Mouse (Mus musculus) c-Kit-positive CD71-positive TER-119-negative erythroid progenitor cells, embryonic 14.5 days (primary cell): ENCODE results near the gene Rab44.

ENCODE experiments used
- DNase-seq: peaks from one replicate; pipeline ENCODE4 v3.0.0-alpha.2; 2013; ENCODE audit warnings: low read depth

Gene Rab44

DNA sequence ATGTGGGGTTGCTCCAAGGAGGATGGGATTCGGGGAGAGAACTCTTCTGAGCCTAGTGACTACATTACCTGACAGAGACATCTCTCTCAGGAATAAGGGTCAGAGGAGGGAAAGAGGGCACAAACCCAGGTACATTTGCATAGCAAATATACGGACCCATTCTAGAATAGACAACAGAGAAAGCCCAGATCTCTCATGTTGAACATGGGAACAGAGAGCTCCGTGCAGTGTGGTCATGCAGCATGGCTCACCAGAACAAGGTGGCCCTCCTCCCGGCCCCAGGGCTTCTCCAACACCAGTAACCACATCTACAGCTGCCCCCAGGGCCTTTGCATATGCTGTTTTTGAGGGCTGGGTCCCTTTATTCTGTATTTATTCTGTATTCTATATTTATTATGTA is 54.5 kb downstream of the Rab44 start:
- DNase-seq: no peak

DNA sequence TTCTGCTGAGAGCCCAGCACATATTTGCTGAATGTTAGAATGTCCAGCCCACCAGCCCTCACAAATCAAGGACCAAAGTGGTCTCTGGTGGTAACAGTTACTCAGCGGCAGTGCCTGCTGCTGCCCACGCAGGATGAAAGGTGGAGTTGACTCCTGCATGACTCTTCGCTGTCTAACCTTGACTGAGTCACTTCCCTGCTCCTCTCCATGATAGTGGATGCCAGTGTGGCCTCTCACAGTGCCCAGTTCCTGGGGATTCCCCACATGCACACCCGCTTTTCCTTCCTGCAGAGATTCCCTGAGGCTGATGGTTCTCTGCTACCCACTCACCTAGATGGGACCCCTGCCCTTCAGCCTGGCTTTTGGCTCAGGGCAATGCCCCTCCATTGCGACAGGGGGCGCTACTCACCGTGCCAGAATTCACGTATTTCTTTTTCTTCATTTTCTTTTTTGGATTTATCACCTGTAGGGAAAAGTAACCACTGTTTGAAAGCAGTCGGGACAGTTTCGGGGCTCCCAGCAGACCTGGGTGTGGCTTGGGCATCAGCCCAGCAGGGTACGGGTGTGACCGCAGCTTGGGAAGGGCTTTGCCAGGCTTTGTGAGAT is 55.2 kb downstream of the Rab44 start:
- no peak for DNase-seq

DNA sequence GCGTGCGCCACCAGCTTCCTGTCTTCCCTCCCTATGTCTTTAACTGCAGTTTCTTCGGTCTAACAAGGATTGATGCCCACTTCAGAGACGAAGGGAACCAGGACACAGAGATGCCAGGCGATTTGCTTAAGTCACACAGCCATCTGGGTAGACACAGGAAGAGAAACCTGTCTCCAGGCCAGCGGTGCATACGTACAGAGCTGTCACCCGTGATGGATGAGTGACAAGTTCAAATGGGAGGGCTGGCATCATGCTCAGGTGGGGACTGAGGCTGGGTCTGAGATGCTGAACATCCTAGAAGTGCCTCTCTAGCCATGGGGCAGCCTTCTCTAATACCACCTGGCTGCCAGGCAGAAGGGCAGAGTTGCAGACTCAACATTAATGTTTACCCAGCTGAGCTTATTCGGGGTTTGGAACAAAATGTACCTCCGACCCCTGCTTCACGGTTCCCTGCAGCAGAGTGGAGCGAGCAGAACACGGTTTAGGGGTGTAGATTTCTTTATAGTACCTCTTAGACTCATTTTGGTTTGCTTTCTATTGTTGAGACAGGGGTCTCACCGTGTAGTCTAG is 56.6 kb downstream of the Rab44 start:
- no peak for DNase-seq

DNA sequence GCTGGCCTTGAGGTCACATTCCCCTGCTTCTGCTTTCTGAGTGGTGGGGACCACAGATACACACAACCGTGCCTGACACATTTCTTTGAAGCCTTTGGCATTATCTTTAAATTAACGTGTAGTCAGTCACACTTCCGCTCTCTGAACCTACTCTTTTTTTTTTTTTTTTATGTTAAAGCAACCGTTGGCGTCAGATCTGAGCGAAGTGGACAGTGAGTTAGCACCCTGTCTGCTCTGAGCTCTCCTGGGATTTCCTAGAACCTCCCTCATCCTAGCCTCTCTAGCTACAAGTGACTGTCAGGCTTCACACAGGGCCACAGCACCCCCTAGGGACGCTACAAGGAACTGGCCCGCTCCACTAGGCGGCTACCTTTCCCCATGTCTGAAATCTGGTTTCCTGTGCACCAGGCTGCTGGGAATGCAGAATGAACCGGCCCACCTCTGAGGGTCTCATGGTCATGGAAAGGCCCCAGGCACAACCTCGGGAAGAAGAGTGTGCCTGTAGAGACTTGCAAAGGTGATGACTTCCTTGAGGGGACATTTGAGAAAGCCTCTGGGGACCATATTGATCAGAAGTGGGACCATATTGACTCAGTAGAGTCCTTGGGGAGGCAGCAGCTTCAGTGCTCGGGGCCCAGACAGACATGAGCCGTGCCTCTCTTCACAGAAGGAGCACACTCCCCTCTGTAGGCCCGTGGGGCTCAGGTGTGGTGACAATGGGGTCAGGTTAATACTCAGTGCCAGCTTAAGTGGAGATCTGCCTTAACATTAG is 57.2 kb downstream of the Rab44 start:
- peak; percentile 70 for DNase-seq

DNA sequence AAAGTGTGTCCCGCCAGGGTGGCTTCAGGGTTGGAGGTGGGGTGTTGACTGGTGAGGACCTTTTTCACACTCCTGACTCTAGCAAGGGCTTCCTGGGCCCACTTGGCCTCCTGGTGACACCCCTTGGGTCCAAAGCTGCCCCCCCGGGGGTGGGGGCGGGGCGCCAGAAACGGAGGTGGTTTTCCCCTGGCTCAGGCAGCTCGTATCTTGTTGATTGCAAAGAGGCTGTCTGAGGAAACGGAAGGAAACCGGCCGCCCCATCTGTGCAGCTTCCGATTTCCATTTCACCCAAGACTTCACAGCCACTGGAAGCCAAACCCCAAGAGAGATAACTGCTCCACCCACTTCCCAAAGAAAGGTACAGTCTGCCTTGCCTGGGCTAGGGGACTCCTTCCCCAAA is 58.1 kb downstream of the Rab44 start:
- no peak for DNase-seq

DNA sequence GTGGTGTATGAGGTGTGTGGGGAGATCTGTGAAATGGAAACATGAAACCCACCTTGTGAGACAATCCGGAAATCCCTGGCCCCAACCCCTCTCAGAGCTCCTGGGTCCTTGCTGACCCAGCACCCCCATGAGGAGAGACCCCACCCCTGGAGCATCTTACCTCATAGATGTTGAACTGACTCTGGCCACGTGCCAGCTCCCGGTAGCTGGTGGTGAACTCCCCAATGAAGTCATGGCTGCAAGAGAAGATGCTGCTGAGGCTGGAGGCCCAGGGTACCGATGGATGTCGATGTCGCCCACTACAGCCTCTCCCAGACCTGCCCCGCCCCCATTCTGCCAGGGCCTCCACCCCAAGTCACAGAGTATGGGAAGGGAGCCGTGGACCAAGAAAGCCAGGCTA is 59.2 kb downstream of the Rab44 start:
- no peak for DNase-seq

DNA sequence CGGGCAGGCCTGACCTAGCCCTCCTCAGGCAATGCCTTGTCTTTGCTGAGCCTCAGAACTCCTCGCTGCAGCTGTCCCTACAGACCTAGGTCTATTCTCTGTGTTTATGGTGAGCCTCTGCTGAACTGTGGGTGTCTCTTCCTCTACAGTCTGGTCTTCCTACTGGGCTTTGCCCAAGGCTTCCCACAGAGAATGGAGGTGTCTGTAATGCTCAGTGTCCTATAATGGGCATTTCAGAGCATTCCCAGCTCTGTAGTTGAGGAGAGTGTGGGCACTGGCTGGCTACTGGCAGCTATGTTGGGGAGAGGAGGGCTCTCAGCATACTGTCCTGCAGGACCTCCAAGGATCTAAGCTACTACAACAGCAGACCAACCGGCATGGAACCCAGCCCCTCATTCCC is 61.7 kb downstream of the Rab44 start:
- no peak for DNase-seq

DNA sequence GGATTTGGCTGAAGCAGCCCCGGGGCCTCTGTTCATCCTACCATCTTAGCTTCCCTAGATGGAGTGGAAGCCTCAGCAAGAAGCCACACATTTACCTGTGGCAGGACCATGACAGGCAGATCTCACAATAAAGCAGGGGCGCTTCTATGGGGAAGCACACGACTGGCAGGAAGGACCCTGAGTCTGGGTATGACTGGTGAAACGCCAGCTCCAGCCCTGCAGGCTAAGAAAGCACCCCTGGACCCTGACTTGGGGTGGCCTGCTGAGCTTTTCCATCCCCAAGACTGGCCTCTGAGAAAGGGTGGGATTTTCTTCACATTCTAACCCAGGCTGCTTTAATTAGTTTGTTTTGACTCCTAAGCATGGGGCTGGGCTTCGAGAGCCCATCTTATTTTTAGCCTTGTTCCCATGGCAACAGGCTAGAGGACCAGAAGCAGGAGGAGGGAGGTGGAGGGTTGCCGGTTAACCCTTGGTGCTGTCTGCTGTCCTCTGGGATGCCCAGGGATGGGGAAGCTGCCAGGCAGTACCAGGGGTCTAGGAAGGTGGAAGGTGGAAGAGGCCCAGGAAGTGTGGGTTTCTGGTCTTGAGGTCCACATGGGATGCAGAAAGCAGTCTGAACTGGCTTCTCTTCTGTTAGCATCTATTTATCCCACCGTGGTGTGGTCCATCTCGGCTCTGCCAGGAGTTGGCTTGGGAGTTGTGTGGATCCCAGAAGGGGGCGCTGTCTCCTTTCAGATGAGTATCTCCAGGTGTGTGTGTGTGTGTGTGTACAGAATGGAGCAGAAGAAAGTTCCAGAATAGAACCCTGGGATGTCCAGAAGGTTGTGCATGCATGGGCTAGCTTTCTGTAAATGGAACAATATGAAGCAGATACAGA is 62.7 kb downstream of the Rab44 start:
- no peak for DNase-seq

DNA sequence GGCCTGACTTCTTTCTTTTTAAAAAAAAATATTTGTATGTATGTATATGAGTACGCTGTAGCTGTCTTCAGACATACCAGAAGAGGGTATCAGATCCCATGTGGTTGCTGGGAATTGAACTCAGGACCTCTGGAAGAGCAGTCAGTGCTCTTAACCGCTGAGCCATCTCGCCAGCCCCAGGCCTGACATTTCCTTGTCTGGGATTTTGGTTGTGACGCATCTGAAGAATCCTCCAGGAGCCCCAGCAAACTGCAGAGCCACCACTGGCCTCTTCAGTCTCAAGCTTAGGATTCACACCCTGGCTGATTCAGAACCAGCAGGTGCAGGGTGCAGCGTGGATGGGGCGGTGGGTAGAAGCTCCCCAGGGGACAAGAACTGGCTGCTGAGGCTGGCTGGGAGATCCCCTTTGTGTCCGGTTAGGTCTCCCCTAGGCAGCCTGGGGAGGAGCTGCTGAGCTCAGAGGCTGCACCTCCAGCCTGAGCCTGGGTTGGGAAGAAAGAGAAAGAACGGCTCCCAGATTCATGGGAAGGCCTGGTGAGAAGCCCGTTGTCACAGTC is 64.6 kb downstream of the Rab44 start:
- DNase-seq: no peak

DNA sequence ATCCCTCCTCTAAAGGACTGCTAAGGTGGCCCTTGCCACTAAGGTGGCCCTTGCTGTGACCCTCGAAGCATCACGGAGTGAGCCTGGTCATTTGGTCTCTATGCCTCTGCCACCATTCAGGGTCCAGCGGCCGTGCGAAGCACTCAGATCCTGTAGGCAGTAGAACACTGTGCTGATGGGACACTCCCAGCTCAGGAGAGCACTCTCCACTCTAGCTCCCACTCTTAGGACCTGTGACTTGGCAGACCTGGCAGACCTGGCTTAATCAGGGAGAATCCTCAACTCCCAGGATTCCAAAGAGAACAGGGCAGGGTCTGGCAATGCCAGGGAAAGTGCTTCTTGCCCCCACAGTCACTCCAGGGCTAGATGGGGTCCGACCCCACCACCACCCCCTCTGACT is 66.0 kb downstream of the Rab44 start:
- no peak for DNase-seq

DNA sequence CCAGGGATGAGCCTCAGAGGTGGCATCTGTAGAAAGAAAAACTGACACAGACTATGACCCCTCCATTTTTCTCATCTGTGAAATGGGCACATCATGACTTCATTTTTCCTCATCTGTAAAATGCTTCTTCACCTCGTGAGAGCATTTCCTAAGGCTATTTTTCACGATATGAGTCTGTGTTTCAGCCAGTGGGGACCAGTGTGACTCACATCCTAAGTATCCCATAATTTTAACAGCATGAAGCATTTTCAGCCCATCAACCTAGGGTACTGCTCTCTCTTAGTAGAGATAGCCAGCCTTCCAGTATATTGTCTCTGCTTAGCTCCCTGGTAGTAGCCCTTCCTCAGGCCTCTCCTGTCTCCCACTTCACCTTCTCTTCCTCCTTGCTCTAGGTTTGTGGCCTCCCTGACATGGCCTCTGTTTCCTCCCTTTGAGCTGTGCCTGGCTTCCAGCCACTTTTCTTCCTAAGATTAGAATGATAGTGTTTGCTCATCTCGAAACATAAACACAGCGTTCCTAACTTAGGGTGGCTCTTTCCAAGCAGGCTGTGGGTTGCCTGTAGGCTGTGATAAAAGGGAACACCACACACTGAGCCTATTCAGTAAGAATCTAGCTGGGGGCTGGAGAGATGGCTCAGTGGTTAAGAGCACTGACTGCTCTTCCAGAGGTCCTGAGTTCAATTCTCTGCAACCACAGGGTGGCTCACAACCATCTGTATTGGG is 66.6 kb downstream of the Rab44 start:
- no peak for DNase-seq

DNA sequence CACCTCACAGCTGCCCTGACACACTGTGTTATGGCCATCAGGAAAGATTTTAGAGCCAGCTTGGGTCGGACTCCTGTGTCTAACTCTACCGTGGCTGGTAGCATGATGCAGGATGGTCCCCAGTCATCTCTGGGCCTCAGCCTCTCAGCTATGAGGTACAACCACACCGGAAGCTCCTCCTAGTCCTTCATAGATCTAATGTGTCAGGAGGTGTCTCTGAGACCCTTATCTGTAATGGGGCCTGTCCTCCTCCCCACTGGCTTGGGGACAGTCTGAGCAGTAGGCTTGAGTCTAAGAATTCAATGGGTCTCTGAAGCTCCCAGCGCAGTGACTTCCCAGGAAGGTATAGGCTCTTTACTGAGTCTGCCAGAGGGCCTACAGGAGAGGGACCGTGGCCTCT is 67.8 kb downstream of the Rab44 start:
- no peak for DNase-seq

DNA sequence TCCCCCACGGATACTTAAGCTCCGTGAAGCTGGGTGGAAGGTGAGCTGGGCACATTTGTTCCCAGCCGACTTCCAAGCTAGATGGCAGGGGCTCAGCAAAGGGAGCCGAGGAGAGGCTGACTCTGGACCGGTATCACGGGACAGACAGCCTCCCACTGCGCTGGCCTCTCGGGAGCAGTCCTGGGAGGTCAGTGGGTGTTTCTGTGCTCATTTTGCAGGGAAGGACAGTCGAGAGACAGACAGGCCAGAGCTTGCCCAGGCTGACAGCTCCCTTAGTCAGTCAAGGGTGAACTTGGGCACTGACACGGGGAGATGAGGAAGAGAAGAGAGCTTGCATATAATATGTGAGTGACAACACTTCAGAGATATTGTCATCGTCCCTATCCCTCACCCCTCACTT is 69.2 kb downstream of the Rab44 start:
- DNase-seq: no peak

DNA sequence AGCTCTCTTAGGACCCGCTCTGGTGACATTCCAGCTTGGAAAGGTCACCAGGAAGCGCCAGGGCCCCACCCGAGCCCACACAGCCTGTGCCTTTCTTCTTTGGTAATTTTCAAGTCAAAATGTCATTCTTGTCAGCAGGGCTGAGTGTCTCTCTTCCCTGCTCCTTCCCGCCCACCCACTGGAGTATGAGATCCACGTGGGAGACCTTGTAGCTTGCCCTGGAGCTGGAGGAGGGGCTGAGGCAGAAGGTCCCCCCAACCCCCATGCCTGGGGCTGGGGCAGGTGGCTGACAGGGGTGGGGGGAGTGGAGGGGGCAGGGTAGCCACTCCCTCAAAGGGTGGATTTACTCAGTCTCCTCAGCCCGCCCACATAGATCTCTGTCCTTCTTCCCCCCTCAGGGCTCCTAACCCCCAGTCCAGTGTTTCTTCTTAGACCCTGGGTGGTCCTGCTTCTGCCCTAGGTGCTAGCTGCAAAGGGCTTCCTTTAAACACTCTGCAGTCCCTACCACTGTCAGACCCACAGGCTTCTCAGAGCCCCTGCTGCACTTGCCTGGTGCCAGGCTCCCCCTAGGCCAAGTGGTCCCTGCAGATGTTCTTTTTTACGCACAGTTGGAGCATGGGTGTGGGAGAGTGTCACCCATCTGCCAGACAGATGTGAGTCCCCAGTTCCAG is 71.6 kb downstream of the Rab44 start:
- no peak for DNase-seq

DNA sequence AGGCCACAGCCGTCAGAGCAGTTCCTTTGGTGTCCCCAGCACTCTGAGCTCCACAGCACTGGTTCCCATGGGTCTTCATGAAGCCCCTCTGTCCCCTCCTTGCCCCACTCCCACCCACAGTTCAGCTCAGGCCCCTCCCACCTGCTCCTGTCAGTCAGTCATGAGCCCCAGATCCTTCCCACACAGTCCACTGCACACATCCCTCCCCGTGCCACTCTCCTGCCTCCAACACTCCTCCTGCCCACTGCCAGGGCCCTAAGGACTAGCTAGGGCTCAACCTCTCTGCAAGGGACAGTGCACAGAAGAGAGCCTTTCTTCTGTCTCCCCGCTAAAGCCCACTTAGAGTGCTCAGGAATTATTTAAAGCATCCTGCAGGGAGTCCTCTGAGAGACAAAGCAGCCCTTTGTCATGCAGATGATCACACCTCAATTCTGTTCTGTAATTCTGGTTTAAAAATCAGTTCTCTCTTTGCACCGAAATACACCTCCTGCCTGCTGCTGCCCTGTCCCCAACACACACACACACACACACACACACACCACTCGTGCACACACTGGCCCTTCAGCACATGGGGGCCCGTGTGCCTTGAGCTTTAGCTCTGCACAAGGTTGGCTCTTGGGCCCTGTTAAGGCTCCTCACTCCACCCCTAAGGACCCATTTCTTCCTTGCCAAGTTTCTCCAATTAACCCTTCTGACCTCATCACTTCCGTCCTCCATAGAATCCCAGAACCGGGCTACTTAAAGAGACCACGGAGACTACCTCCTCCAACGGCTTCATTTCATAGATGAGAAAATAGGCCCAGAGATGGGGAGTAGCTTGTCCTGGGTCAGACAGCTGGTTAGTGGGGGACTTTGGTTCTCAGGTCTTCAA is 73.3 kb downstream of the Rab44 start:
- DNase-seq: no peak

DNA sequence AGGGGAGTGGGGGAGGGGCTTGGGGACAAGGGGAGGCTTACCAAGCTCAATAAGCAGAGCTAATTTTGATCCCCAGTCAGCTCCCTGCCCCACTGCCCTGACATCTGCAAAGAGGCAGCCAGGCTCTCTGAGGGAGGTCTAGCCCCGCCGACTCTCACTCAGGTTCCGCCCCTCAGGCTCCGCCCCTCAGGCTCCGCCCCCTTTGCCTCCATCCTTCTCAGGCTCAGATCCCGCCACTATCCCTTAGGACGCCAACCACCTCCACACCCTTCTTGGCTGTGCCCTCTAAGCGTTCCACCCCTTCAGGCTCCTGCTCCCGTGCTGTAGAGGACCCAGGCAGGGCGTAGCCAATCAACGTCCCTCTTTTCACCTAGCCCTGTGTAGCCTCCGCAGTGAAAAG is 75.0 kb downstream of the Rab44 start:
- DNase-seq: no peak

DNA sequence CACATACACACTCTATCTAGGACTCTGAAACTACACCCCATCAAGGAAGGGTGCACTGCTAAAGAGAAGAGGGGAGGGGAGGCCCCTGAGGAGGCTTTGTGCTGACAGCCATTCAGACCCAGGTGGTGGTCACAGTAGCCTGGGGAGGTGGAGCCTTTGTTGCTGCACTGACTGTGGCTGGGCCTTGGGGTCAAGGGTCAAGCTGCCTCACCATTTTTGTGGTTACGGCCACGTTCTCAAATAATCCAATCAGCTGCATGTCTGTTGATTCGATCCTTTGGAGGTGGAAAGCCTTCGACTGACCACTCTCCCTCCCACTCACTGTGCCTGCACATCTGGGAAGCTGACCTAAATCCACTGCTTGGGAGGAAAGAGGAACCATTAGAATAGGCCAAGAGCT is 81.6 kb downstream of the Rab44 start:
- DNase-seq: no peak
